Mouse (Mus musculus) liver, adult 10 weeks (tissue): ENCODE data around the gene Depdc5. TPM values are rescaled to one million over a fixed set of nuclear protein-coding genes. Genes with fewer than 3 reads are reported as not detected.

Experiments used
- polyA plus RNA-seq: library from polyadenylated mRNA; stranded (reverse); fragments of 350-450 nt; fragmentation: Illumina TruSeq; extraction: RNeasy Lipid Tissue Mini Kit (QIAGEN cat#74804); gene quantifications from one replicate; pipeline ENCODE4 v1.2.3, GENCODE M21; 2014; ENCODE audit warnings: low read depth, low replicate concordance

The Depdc5 gene
- 14.8 TPM for polyA plus RNA-seq

DNA sequence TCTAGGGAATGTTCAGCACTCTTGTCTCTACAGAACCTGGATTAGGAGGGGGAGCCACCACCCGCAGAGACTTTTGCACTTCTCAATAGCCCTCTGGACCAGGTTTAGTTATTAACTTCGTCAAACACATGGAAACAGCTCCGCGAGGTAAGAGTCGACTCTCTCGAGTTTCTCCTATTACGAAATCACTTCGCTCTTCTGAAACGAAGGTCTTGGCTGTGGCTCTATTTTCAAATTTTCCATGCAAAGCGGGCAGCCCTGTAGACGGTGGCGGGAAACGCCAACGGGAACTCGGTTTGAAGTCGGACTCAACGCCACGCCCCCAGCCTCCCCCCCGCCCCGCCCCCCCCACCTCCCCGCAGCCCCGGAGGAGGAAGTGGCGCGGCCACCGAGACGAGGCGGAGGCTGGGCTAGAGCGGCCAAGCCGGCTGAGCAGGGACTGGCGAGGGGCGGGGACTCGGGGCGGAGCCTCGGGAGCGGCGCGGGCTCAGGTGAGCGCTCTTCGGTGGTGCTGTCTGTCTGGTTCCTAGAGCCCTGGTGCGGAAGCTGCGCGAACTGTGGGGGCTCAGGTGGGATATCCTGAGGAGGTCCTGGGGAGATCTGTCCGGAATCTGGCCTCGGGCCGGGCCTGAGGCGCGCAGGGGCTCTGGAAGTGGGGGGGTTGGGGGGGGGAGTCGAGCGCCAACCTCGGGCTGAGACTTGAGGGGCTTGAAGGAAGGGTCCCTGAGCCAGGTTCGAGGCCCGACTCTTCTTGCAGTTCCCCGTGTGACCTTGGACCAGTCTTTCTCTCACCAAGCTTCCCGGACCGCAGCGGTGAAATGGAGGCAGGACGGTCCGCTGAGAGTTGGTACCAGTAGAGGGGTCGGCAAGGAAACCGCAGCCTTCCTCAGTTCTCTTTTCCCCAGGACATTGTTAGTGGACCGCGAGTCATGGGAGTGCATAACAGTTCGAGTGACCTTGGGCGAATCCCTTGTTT is at the start of gene Depdc5:
Depdc5 (plus strand) TSS at position 449 of the 976 bp plus-strand sequence.

DNA sequence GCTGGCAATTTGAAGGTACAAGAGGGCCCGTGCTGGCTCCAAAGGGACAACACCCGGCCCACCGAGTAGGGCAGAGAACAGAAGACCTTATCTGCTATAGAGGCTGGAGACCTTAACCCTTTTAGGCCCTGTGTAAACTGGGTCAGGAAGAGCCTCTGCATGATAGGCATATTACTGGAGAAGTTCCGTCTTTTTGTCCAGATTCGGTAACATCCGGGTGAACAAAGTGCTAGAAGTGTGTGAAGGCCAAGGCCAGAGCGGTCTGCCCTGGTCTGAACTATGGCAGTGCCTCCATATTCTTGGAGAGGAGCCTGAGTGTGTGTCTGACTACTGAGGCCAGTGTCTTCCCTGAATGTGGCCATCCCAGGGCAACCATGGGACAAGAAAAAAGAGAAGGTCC is 36.5 kb upstream of the Depdc5 start, which contains the start of gene Gm20671:
Gm20671 (minus strand) TSS at position 101 of the 400 bp plus-strand sequence.

DNA sequence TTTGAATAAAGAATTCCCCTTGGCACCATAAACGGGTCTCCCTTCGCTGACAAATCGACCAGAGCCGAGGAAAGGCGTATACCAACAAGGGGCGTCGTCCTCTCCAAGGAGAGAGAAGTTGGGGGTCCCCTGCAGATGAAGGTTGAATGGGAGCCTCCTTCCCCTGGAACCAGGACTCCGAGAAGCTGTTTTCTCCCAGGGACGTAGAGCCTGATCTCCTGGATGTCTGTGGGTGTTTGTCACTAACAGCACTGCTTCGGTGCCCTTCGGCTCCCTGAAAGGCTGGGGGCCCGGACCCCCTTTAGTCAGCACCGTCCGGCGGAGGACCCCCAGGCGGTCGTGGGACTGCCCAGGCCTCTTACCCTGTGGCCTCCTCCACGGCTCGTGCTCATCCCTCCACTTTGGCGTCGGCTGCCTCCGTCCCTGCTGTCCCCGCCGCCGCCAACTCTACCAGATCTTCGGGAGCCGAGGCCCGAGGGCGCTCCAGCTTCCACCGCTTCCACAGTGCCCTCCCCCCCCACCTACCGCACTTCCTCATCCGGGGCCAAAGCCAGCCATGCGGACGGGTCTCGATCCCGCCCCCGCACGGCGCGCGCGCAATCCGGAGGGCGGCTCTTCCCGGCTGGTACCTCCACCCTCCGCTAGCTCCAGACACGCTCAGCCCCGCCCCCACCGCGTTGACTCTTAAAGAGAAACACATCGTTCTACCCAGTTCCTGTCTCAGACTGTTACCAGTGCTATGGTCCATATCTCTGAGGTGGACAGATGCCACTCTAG is 9.6 kb upstream of the Depdc5 start, which contains the start of gene Prr14l:
Prr14l (minus strand) TSS at position 526 of the 777 bp plus-strand sequence.

DNA sequence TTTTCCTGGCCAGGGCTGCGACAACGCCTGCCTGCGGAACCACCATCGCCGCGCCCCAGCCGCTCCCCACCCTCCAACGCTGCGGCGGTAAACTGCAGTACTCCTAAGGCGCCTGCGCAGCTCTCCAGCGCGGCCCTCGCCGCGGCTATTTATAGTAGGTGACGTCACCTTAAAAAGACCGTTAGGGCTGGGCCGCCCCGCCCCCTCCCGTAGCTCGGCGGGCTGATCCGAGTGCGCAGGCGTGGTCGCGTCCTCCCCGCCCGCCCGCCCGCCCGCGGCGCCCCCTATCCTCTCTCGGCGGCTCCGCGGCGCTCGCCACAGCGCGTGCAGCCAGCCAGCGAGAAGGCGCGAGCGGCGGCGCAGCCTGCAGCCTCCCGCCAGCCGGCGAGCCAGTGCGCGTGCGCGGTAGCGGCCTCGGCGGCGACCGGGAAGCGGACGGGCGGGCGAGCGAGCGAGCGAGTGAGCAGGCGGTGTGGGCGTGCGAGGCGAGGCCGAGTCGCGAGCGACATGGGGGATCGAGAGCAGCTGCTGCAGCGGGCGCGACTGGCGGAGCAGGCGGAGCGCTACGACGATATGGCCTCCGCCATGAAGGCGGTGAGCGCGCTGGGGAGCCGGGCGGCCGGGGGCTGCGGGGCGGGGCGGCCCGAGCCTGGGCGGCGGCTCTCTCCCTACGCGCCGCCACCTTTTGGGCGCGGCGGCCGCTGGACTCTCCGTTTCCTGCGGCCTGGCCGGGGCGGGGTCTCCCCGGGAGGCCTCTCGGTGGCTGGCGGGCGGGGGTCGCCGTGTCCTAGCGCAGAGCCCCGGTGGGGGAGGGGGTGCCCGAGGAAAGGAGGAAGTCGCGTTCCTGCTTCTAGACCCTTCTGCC is 155.3 kb downstream of the Depdc5 start, which contains the start of gene Ywhah:
Ywhah (plus strand) TSS at position 256 of the 865 bp plus-strand sequence.

Other genes with a start within 250 kb of the Depdc5 start
- 8.2 TPM for gene Pisd, start 78.1 kb upstream of the Depdc5 start, polyA plus RNA-seq
- gene Gm20671, start 36.6 kb upstream of the Depdc5 start, polyA plus RNA-seq: not detected
- gene Prr14l, start 9.4 kb upstream of the Depdc5 start, polyA plus RNA-seq: 5.1 TPM
- gene Ywhah, start 155.1 kb downstream of the Depdc5 start, polyA plus RNA-seq: 79.1 TPM
- 1.1 TPM for gene Slc5a1, start 240.5 kb downstream of the Depdc5 start, polyA plus RNA-seq